Mouse (Mus musculus) cerebellum, postnatal 36 days (tissue): ENCODE data around the gene Gucy2g.
"Not testable (repeated sequence)": the region's sequence is repeated elsewhere in the genome, so short reads cannot be mapped to it uniquely, and the experiment has no call there.

Experiments used
- DNase-seq, 2 experiments: peaks; one replicate each; pipeline ENCODE4 v3.0.0; 2021 to 2022; ENCODE audit warnings: mixed read lengths in 2 of 2

Gucy2g gene

GRCm38 (mm10) chr19:55158606-55159005 lies 82.4 kb downstream of the Gucy2g start:
- no peak for DNase-seq

DNA sequence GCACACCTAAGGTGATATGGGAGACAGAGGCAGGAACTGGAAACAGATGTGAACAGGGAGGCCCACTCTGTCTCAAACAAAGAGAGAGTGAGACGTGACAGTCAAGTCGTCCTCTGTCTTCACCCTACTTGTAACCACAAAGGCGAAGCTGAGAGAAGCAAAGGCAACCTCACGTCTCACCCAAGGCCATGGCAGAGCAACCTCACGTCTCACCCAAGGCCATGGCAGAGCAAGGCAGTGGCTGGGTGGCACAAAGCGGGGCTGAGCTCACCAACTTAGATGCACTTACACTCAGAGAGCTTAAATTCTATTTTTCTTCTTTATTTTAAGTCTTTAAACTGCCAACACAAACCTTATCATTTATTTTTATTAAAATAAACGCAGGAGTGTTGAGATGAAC lies 84.0 kb downstream of the Gucy2g start:
- no peak for DNase-seq

- DNase-seq: no peak
Observed at GRCm38 (mm10) chr19:55152983-55153382, 88.1 kb downstream of the Gucy2g start.

DNA sequence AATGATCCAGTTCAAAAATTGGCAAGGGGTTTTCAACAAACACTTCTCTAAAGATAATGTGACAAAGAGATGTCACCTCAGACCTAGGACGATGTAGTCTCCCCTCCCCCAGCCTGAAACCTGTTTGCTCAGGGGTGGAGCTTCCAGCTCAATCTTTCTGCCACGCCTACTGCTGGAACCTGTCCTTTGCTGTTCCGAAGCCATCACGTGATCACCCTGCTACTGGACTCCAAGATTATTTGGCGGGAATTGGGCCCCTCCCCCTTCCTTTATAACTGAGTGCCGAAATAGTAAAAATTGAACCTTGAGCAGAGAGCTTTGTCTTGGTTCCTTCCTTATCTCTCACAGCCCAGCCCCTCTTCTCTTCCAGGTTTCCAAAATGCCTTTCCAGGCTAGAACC lies 88.8 kb downstream of the Gucy2g start:
- not testable (repeated sequence) for DNase-seq

- no peak for DNase-seq
Observed at GRCm38 (mm10) chr19:55149646-55150045, 91.4 kb downstream of the Gucy2g start.

- no peak for DNase-seq
Observed at GRCm38 (mm10) chr19:55148109-55148508, 92.9 kb downstream of the Gucy2g start.
